Mouse (Mus musculus) adrenal gland, adult 8-10 months (tissue): ENCODE results near the gene Acp5. TPM values are rescaled to one million over a fixed set of nuclear protein-coding genes. Genes with fewer than 3 reads are reported as not detected.
A peak's percentile ranks its signal among the peaks of the same experiment; 100 is the strongest.

ENCODE experiments used
- DNase-seq: peaks from one replicate; pipeline ENCODE4 v3.0.0; 2022
- microRNA-seq, 2 experiments: library from miRNA; unstranded; fragments of <30 nt; microRNA quantifications; one replicate each; pipeline ENCODE4 v1.2.0; 2022
- total RNA-seq, 4 experiments: library from RNA; stranded (reverse); gene quantifications; 2 replicates each; pipeline ENCODE4 v1.2.4; 2022

Acp5 gene
- total RNA-seq, 4 experiments from 2014 or later: 30.6 to 44.1 (median 36.6) TPM

DNA sequence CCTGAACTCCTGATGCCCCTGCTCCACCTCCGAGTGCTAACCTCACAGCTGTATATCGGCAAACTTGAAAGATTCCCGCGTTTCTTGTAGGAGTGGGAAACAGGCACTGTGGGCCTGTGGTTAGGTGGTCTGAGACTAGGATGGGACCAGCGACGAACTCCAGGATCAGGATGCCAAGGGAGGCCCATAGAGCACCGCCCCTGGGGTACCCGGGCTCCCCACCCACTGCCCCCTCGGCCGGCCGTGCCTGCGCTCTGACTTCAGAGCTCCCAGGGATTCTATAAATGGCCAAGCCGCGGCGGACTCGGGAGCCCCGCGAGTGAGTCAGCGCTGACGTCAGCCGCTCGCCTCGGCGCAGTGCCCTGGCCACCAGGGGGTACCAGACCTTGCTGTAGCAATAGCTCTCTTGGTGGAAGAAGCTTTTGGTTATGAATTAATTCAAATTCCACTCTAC, 39.6 kb downstream of the Acp5 start:
- peak; percentile 78 for DNase-seq

DNA sequence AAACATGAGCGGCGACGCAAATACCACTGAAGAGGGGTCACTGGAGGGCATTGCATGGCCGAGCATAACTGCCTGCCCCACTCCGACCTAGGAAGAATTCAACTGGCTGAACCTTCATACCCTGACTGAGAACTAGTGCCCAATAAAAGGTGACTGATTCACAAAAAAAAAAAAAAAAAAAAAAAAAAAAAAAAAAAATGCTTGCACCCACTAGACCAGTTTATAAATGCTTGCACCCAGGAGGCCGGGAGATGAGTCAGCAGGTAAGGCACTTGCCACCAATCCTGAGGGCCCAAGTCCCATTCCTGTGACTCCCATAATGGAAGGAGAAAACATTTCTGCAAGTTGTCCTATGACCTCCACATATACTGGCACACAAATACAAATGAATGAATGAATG, 42.8 kb downstream of the Acp5 start:
- no peak for DNase-seq

DNA sequence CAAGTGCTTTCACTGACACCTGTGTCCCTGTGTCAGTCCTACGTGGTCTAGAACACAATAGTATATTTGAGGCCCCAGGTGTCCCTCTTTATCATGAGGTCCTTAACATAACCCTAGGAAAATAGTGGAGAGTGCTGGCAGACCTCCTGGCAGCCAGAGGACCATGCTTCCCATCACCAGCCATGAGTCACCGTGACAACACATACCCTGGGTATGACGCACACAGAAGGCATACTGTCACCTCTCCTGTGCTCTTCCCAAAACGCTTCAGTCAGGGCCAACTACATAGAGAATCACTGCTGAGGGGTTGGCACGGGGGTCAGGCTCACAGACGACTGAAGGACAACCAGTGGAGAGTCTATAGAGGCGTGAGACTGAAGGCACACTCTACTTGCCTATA, 45.5 kb downstream of the Acp5 start:
- DNase-seq: peak; percentile 34

DNA sequence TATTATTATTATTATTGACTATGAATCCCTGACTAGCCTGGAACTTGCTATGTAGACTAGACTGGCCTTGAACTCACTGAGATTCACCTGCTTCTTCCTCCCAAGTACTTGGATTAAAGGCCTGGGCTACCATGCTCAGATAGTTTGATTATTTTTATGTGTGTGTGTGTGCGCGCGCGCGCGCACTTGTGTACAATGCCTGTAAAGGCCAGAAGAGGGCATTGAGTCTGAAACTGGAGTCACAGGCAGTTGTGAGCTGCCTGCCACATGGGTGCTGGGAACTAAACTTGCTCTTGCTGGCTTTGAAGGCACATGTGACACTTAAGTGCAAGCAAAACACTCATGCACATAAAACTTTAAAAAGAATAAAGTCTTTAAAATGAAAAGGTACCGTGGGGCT, 46.2 kb downstream of the Acp5 start:
- no peak for DNase-seq

DNA sequence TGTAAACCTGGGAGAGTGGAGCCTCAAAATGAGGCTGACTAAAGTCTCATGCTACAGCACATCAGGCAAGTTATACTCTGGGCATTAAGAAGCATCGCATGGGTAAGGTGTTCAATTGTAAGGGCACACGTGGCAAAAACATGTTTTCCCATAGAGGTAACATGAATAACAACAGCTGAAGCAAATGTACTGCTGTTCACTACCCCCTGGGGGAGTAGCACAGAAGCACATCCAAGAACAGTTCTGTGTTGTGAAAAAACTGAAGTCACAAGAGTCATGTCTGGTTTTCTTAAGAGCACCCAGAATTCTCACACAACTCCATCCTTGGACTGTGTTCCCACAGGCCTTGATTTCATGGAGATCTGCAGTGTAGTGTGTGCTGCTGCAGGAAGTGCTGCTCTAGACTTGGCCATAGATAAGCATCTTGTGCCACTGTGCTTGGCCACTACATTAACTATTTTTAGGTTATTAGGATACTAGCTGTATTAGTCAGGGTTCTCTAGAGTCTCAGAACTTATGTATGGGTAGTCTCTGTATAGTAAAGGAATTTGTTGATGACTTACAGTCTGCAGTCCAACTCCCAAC, 48.4 kb downstream of the Acp5 start:
- no peak for DNase-seq

DNA sequence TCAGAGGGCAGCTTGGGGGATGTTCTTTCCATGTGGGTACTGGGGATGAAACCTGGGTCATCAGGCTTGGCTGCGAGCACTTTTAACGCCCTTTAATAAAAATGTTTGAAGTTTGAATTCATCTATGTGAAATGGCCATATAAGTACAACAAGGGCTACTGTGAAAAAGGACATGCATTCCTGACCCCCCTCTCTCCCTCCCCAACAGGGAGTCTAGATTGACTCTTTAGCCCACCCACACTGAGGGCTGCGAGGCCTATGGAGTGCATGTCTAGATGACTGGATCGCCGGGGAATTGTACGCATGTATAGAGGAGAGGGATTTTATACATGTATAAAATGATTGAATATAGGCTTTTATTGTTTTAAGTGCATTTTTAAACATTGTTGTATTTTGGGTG, 49.5 kb downstream of the Acp5 start:
- no peak for DNase-seq

DNA sequence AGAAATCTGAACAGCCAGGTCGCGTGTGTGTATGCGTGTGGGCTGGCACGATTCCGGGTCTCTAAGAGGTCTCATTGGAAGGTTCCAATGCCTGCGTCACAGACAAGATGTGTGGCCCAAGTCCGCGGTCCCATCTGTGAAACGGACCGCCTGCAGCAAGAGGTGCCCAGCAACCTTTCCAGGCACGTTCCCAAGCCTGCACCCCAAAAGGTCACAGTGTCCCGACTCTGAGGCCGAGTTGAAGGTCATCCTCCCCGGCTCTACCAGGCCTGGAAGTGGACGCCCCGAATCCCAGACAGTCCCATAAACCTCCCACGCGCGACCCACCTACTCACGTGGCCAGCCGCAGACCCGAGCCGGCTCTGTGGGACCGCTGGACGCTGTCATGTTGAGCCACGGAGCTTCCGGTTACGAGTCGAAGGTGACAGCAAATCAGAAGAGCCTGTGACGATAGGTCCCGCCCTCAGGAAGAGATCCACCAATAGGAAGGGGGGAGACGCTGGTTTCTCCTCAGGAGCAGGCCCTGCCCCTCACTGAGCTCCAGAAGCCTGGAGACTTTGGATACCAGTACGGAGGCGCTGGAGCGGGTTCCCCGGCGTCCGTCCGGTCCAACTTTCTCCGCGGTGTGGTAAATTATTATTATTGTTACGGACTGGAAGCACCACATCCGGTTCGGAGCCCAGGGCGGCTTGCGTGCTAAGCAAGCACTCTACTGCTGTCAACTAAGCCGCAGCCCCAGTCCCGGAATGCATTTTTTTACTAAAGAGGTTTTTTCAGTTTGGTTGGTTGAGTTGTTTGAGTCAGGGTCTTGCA, 50.3 kb downstream of the Acp5 start, which contains the start of gene Ecsit:
TSS of gene Ecsit (minus strand) at position 417 of the 813 bp plus-strand sequence.
- DNase-seq: peak; percentile 94

DNA sequence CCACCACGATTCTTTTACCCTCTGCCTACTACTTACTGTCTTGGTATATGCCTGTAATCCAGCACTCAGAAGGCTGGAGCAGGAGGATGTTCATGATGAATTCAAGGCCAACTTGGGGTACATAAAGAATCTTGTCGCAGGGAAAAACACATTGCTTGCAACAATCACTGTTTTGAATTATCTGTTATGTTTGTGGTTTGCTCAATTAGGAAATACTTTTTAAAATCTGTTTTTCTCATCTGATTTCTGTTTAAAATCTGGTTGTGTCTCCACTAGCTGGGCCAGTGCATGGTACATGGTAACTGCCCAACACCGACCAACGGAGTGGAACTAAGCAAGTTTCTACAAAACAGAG, 50.9 kb downstream of the Acp5 start:
- no peak for DNase-seq

Small RNAs within 50 kb of the gene (microRNA-seq; reads per million reads assigned to microRNA genes)
- 0.50 to 0.70 reads per million in 2 experiments for gene Mir7084

Other genes with a start within 250 kb of the Acp5 start
- 10 to 100 TPM; 43.1 to 64.6 (median 48.1) TPM for gene Rab3d, start 217.5 kb downstream of the Acp5 start, total RNA-seq
- 10 to 100 TPM in 3 of 4 experiments, 1 to 10 TPM in 1; 8.6 to 27.3 (median 17.7) TPM for gene Ccdc159, start 208.2 kb downstream of the Acp5 start, total RNA-seq
- 100 to 1,000 TPM; 375 to 588 (median 495) TPM for gene Tmem205, start 208.2 kb downstream of the Acp5 start, total RNA-seq
- 10 to 100 TPM; 19.6 to 44.0 (median 32.1) TPM for gene Plppr2, start 198.7 kb downstream of the Acp5 start, total RNA-seq
- 10 to 100 TPM; 17.5 to 22.5 (median 20.0) TPM for gene Swsap1, start 180.0 kb downstream of the Acp5 start, total RNA-seq
- 1 to 10 TPM; 1.2 to 4.7 (median 2.0) TPM for gene Epor, start 172.2 kb downstream of the Acp5 start, total RNA-seq
- gene Rgl3, start 146.3 kb downstream of the Acp5 start, total RNA-seq: 10 to 100 TPM; 23.7 to 72.6 (median 49.6) TPM
- gene Ccdc151, start 133.1 kb downstream of the Acp5 start, total RNA-seq: 1 to 10 TPM in 3 of 4 experiments, under 1 TPM in 1; 0.81 to 2.8 (median 1.4) TPM
- 100 to 1,000 TPM; 167 to 190 (median 180) TPM for gene Prkcsh, start 132.9 kb downstream of the Acp5 start, total RNA-seq
- gene Elavl3, start 83.7 kb downstream of the Acp5 start, total RNA-seq: 1 to 10 TPM; 1.8 to 4.6 (median 2.9) TPM
- under 1 TPM in 1 of 4 experiments, not detected in 3; 0.73 TPM for gene Gm49318, start 64.5 kb downstream of the Acp5 start, total RNA-seq
- gene Zfp653, start 64.3 kb downstream of the Acp5 start, total RNA-seq: 10 to 100 TPM in 3 of 4 experiments, 1 to 10 TPM in 1; 6.9 to 15.6 (median 12.3) TPM
- 10 to 100 TPM; 41.2 to 50.4 (median 48.9) TPM for gene Ecsit, start 50.3 kb downstream of the Acp5 start, total RNA-seq
- 1 to 10 TPM in 3 of 4 experiments, under 1 TPM in 1; 0.89 to 2.8 (median 1.2) TPM for gene Cnn1, start 36.5 kb downstream of the Acp5 start, total RNA-seq
- 10 to 100 TPM; 71.9 to 83.9 (median 78.6) TPM for gene Elof1, start 18.5 kb downstream of the Acp5 start, total RNA-seq
- 10 to 100 TPM; 51.0 to 67.4 (median 59.4) TPM for gene Pigyl, start 21.1 kb upstream of the Acp5 start, total RNA-seq
- 1 to 10 TPM; 3.0 to 7.2 (median 4.1) TPM for gene Zfp872, start 52.4 kb upstream of the Acp5 start, total RNA-seq
- gene Zfp809, start 90.0 kb upstream of the Acp5 start, total RNA-seq: 10 to 100 TPM; 37.1 to 62.6 (median 53.2) TPM
- gene Zfp599, start 124.2 kb upstream of the Acp5 start, total RNA-seq: 1 to 10 TPM in 2 of 4 experiments, under 1 TPM in 2; 0.58 to 1.2 (median 0.87) TPM
- gene Zfp810, start 171.9 kb upstream of the Acp5 start, total RNA-seq: 10 to 100 TPM in 3 of 4 experiments, 1 to 10 TPM in 1; 6.6 to 17.0 (median 13.7) TPM